Mouse (Mus musculus): ENCODE measurements at regions not wholly inside any gene's neighbourhood (a gene's known extent, or its start where the extent isn't known, plus 50 kb on each side); places are given as distances from the start of the nearest gene placed in this dataset.

DNA sequence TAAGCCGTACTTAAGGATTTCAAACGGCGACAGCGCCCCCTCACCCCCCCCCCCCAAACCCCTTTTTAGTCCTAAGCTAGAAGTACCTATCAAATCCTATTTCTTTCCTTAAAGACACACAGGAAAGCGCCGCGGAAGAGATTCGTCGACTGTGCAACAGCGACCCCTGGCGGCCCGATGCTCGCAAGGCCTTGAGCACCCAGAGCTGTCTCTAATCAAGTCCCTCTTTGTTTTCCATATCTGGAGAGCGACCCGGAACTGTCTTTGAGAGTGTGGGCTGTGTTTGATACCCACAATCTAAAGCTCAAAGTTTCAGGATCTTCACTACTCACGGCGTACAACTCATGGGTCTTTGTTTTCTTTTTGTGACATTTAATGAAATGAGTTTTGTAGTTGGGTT lies 166.4 kb upstream of the Dcn start:
- Histone ChIP-seq H3K9me3 (ENCODE audit: control insufficient read depth, low read length) (no peaks in the 10 kb centered on the region), H3K4me3 (replicated peaks; ENCODE audit: low read depth, low read length) (peak overlapping the region; percentile 49), H3K4me1 (ENCODE audit: control insufficient read depth, insufficient read depth, low read length) (peaks cover 9% of the 10 kb centered on the region; the same call in 1 of the 2 replicates), H3K27me3 (ENCODE audit: control insufficient read depth, insufficient read depth, low read length) (no peaks in the 10 kb centered on the region), H3K27ac (replicated peaks; ENCODE audit: low read depth, low read length) (peak overlapping the region; percentile 99), H3K4me2 (ENCODE audit: low read length) (peak overlapping the region; percentile 84), H3K36me3 (ENCODE audit: control insufficient read depth, insufficient read depth, low read length) (no peaks in the 10 kb centered on the region), H3K9ac (replicated peaks; ENCODE audit: low read length) (peak overlapping the region; percentile 78)
- peak; percentile 99 for DNase-seq
- ATAC-seq (ENCODE audit: low FRiP score, low TSS enrichment): peak; percentile 89
- WGBS: under 1% methylated on average over 17 of the region's 17 CpGs

DNA sequence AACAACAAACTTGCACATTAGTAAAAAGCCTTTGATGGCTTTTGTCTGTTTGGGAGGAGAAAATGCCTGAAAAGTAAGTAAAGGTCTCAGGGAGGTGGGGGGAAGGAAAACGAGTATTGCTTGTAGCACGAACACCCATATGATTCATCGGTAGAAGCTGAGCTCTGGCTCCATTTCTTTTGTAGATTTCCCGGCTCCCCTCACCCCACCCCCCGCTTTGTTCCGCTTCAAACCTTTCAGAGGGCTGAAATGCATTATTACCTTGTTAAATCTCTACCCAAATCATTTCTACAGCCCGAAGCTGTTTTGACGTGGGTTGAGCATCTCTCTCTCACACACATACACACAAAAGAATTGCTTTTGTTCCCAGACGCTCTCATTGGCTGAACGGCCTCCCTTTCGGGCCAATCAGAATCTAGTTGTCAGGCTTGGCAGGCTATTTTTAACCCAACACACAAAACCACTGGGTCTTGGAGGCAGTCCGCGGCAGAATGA lies 166.0 kb upstream of the Dcn start:
- DNase-seq: peak; percentile 95
- peak overlapping the region; percentile 99 for H3K27ac ChIP-seq (replicated peaks; ENCODE audit: low read depth, low read length)
- H3K27me3 ChIP-seq (ENCODE audit: control insufficient read depth, insufficient read depth, low read length): no peaks in the 10 kb centered on the region
- H3K4me1 ChIP-seq (ENCODE audit: control insufficient read depth, insufficient read depth, low read length): peaks cover 9% of the 10 kb centered on the region; the same call in 1 of the 2 replicates
- peak; percentile 96 for ATAC-seq (ENCODE audit: low FRiP score, low TSS enrichment)
- no peaks in the 10 kb centered on the region for H3K9me3 ChIP-seq (ENCODE audit: control insufficient read depth, low read length)
- H3K36me3 ChIP-seq (ENCODE audit: control insufficient read depth, insufficient read depth, low read length): no peaks in the 10 kb centered on the region
- H3K4me3 ChIP-seq (replicated peaks; ENCODE audit: low read depth, low read length): peak overlapping the region; percentile 49
- peak overlapping the region; percentile 84 for H3K4me2 ChIP-seq (ENCODE audit: low read length)
- WGBS: under 1% methylated on average over 13 of the region's 13 CpGs
- peak overlapping the region; percentile 78 for H3K9ac ChIP-seq (replicated peaks; ENCODE audit: low read length)

DNA sequence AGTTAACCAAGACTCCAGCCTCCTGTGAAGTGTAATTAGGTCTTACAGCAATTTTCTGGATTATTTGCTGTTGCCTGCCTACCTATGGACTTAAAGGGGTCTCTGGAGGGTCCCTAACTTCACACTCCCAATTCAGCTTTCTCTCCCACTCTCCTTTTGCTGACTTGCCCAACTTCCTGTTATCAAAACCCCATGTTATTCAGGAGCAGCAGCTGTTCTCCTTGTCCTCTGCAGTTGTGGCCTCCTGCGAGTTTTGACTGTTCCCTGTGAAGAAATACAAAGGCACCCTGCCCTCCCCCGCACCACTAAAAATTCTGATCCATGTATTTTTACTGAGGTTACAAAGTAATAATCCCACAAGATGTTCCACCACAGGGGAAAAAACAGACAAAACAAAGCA lies 146.8 kb upstream of the Dcn start:
- no peak overlapping the region for H3K4me3 ChIP-seq (replicated peaks; ENCODE audit: low read depth, low read length)
- no peaks in the 10 kb centered on the region for H3K4me1 ChIP-seq (ENCODE audit: control insufficient read depth, insufficient read depth, low read length)
- 82% methylated on average over 2 of the region's 2 CpGs for WGBS
- H3K4me2 ChIP-seq (ENCODE audit: low read length): no peak overlapping the region
- no peaks in the 10 kb centered on the region for H3K9me3 ChIP-seq (ENCODE audit: control insufficient read depth, low read length)
- ATAC-seq (ENCODE audit: low FRiP score, low TSS enrichment): no peak
- H3K27me3 ChIP-seq (ENCODE audit: control insufficient read depth, insufficient read depth, low read length): no peaks in the 10 kb centered on the region
- H3K9ac ChIP-seq (replicated peaks; ENCODE audit: low read length): no peak overlapping the region
- H3K36me3 ChIP-seq (ENCODE audit: control insufficient read depth, insufficient read depth, low read length): no peaks in the 10 kb centered on the region
- DNase-seq: no peak
- H3K27ac ChIP-seq (replicated peaks; ENCODE audit: low read depth, low read length): no peak overlapping the region

DNA sequence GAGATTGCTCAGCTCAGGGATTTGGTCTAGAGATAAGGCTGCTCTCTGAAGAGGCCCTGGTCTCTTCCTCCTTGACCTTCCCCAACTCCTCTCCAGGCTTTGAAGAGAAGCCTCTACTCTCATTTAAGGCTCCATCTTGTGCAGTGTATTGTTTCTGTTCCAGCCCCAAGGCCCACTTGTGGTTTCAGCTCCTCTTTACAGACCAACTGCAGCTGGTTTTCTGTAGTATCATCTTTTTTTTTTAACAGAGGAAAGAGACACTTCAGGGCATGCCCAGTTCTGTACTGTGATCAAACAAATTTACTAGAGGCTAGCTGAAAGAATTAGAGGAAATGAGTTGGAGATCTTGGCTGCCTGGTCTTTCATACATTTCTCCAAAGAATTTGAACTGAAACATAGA lies 145.4 kb upstream of the Dcn start:
- H3K36me3 ChIP-seq (ENCODE audit: control insufficient read depth, insufficient read depth, low read length): no peaks in the 10 kb centered on the region
- ATAC-seq (ENCODE audit: low FRiP score, low TSS enrichment): no peak
- no peak overlapping the region for H3K4me2 ChIP-seq (ENCODE audit: low read length)

DNA sequence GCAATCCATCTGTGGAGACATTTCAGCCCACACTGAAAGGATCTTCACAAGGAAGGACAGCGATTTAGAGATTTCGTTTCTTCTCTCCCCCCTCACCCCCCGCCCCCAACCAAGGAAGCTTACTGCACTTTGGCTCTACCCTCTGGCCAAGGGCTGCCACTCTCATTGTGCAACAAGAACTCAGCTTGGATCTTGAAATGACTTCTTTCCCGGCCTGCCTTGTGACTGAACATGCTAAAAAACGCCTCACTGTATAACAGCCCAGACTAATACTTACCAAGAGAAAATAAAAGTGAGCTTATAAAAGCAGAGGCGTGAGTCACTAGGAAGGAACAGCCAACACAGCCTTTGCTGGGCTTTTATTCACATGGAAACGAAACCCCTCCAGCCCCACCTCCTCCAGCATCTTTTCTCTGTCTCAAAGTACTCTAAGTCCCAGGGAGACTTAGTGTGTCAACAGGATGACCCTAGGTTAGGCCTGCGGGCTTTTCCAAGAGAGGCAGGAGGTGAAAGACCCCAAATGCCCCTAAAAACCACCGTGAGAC lies 144.7 kb upstream of the Dcn start:
- DNase-seq (no peak), ATAC-seq (ENCODE audit: low FRiP score, low TSS enrichment) (no peak)
- H3K4me2 ChIP-seq (ENCODE audit: low read length): no peak overlapping the region

More for the DNA sequence above, 145.4 kb upstream of the Dcn start:
- no peaks in the 10 kb centered on the region for H3K9me3 ChIP-seq (ENCODE audit: control insufficient read depth, low read length)
- no peak overlapping the region for H3K4me3 ChIP-seq (replicated peaks; ENCODE audit: low read depth, low read length)
- no peaks in the 10 kb centered on the region for H3K4me1 ChIP-seq (ENCODE audit: control insufficient read depth, insufficient read depth, low read length)
- DNase-seq: no peak
- H3K27ac ChIP-seq (replicated peaks; ENCODE audit: low read depth, low read length): no peak overlapping the region
- no peaks in the 10 kb centered on the region for H3K27me3 ChIP-seq (ENCODE audit: control insufficient read depth, insufficient read depth, low read length)
- H3K9ac ChIP-seq (replicated peaks; ENCODE audit: low read length): no peak overlapping the region

DNA sequence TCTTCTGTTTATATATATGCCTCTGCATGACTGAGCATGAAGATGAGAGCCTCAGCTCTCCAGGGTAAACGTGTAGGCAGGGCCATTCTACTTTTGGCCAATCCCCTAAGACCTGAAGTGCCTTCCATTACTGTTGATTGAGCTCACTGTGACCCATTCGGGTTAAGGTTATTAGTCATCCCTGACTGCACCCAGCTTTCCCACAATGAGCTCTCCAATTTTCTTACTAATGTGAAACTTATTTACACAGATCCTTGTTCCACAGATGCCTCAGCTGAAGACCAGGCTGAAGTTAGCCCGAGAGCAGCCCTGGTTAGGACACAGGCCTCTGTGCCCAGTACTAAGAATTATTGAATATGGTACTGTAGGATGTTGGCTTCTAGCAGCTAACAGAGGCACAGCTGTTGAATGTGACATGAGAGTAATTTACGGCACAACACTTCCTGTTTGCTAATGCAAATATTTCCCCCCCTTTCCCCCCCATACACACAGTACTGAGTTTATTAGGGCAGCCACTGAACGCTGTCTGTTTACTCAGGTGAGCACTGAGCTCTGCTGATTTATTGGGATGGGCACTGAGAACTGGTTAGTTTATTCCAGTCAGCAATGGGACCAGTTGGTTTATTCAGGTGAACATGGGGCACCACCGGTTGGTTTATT lies 141.2 kb upstream of the Dcn start:
- no peak for ATAC-seq (ENCODE audit: low FRiP score, low TSS enrichment)
- no peaks in the 10 kb centered on the region for H3K36me3 ChIP-seq (ENCODE audit: control insufficient read depth, insufficient read depth, low read length)
- no peak overlapping the region for H3K9ac ChIP-seq (replicated peaks; ENCODE audit: low read length)
- 56% methylated on average over 6 of the region's 6 CpGs for WGBS
- H3K4me2 ChIP-seq (ENCODE audit: low read length): no peak overlapping the region
- DNase-seq: no peak
- H3K4me1 ChIP-seq (ENCODE audit: control insufficient read depth, insufficient read depth, low read length): no peaks in the 10 kb centered on the region
- no peaks in the 10 kb centered on the region for H3K9me3 ChIP-seq (ENCODE audit: control insufficient read depth, low read length)
- no peak overlapping the region for H3K27ac ChIP-seq (replicated peaks; ENCODE audit: low read depth, low read length)
- H3K4me3 ChIP-seq (replicated peaks; ENCODE audit: low read depth, low read length): no peak overlapping the region
- no peaks in the 10 kb centered on the region for H3K27me3 ChIP-seq (ENCODE audit: control insufficient read depth, insufficient read depth, low read length)

More for the DNA sequence above, 144.7 kb upstream of the Dcn start:
- no peaks in the 10 kb centered on the region for H3K4me1 ChIP-seq (ENCODE audit: control insufficient read depth, insufficient read depth, low read length)
- H3K36me3 ChIP-seq (ENCODE audit: control insufficient read depth, insufficient read depth, low read length): no peaks in the 10 kb centered on the region
- H3K27ac ChIP-seq (replicated peaks; ENCODE audit: low read depth, low read length): no peak overlapping the region
- no peaks in the 10 kb centered on the region for H3K27me3 ChIP-seq (ENCODE audit: control insufficient read depth, insufficient read depth, low read length)
- H3K9me3 ChIP-seq (ENCODE audit: control insufficient read depth, low read length): no peaks in the 10 kb centered on the region
- WGBS: 70% methylated on average over 9 of the region's 9 CpGs
- H3K9ac ChIP-seq (replicated peaks; ENCODE audit: low read length): no peak overlapping the region
- no peak overlapping the region for H3K4me3 ChIP-seq (replicated peaks; ENCODE audit: low read depth, low read length)

DNA sequence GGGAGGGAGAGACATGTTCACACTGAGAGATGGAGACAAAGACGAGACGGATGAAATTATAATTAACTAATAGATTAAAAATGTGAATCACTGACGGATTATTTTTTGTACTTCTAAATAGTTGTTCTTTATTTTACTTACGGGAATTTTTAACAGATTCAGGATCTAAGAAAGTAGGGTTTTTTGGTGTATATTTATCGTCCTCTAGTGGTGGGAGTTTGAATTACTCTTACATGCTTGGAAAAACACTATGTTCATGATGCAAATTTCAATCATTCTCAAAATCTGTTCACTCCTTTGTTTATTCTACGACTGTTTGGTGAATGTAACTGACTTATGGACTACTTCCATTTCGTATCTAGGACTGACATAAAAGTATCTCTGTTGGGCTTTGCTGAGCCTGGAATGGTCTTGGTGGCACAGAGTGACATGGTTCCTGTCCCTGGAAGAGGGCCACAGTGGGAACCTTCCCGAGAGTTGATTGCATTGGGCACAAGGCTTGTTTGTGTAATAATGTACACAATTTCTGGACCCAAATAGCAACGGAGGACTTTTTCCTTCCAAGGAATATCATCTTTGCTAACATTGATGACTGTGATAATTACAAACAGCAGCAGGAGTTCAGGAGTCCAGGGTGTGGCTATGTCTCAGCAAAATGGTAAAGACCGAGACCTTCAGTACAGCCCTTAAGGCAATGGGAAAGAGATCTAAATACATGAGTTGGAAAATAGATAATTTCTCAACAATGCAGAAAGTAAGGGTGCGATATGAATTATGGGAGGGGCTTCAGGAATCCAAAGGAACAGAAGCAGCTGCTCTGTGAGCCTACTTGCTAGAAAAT lies 139.3 kb upstream of the Dcn start:
- peak; percentile 83 for DNase-seq
- Histone ChIP-seq H3K27ac (replicated peaks; ENCODE audit: low read depth, low read length) (no peak overlapping the region), H3K4me3 (replicated peaks; ENCODE audit: low read depth, low read length) (no peak overlapping the region), H3K27me3 (ENCODE audit: control insufficient read depth, insufficient read depth, low read length) (no peaks in the 10 kb centered on the region), H3K9me3 (ENCODE audit: control insufficient read depth, low read length) (no peaks in the 10 kb centered on the region), H3K4me1 (ENCODE audit: control insufficient read depth, insufficient read depth, low read length) (no peaks in the 10 kb centered on the region), H3K4me2 (ENCODE audit: low read length) (no peak overlapping the region), H3K9ac (replicated peaks; ENCODE audit: low read length) (no peak overlapping the region), H3K36me3 (ENCODE audit: control insufficient read depth, insufficient read depth, low read length) (no peaks in the 10 kb centered on the region)
- ATAC-seq (ENCODE audit: low FRiP score, low TSS enrichment): no peak
- WGBS: 40% methylated on average over 11 of the region's 11 CpGs

DNA sequence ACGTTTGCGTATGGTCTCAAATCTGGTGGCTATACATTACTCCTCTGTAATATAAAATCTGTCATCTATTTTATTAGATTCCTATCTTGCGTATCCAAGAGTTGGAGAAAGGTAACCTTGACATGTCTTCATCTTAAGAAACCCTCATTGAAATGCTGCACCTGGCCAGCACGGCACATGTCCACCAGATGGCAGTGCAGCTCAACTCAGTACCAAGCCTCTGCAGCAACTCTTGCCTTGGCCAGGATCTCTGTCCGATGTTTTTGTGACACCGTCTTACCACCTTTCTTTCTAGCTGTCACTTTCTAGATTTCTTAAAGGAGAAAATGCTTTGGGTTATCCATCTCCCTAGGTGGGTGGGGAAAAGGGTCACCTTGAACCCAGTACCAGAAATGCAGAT lies 134.1 kb upstream of the Dcn start:
- H3K4me2 ChIP-seq (ENCODE audit: low read length): no peak overlapping the region
- WGBS: 35% methylated on average over 6 of the region's 6 CpGs
- DNase-seq (peak; percentile 90), ATAC-seq (ENCODE audit: low FRiP score, low TSS enrichment) (peak; percentile 53; the same call in 1 of the 2 replicates)
- H3K27me3 ChIP-seq (ENCODE audit: control insufficient read depth, insufficient read depth, low read length): no peaks in the 10 kb centered on the region
- H3K9me3 ChIP-seq (ENCODE audit: control insufficient read depth, low read length): no peaks in the 10 kb centered on the region
- H3K4me3 ChIP-seq (replicated peaks; ENCODE audit: low read depth, low read length): no peak overlapping the region
- no peak overlapping the region for H3K9ac ChIP-seq (replicated peaks; ENCODE audit: low read length)
- no peaks in the 10 kb centered on the region for H3K36me3 ChIP-seq (ENCODE audit: control insufficient read depth, insufficient read depth, low read length)
- no peak overlapping the region for H3K27ac ChIP-seq (replicated peaks; ENCODE audit: low read depth, low read length)
- no peaks in the 10 kb centered on the region for H3K4me1 ChIP-seq (ENCODE audit: control insufficient read depth, insufficient read depth, low read length)
